Mouse (Mus musculus) spleen, adult 2 months (tissue): ENCODE results near the gene Hpd. TPM values are rescaled to one million over a fixed set of nuclear protein-coding genes. Genes with fewer than 3 reads are reported as not detected.

ENCODE experiments used
- DNase-seq, 2 experiments: peaks; one replicate each; pipeline versions ENCODE4 v3.0.0 to v3.0.0-alpha.2; 2012 to 2021; ENCODE audit warnings: low spot score in 2 of 2, low read depth in 1 of 2
- H3K27ac ChIP-seq: fragments of 200-500 bp; 2 replicates; pipeline ENCODE4 v1.5.1; 2012; ENCODE audit warnings: low read length, inconsistent platforms; ENCODE audit not compliant: insufficient read depth
- H3K27me3 ChIP-seq: fragments of 200-500 bp; 2 replicates; pipeline ENCODE4 v1.6.1; 2012; ENCODE audit warnings: mild to moderate bottlenecking, moderate library complexity, low read length, inconsistent platforms; ENCODE audit not compliant: control insufficient read depth, insufficient read depth
- H3K36me3 ChIP-seq: fragments of 200-500 bp; 2 replicates; pipeline ENCODE4 v1.6.1; 2012; ENCODE audit warnings: mild to moderate bottlenecking, low read length, inconsistent platforms; ENCODE audit not compliant: control insufficient read depth, insufficient read depth
- H3K4me1 ChIP-seq: fragments of 200-500 bp; 2 replicates; pipeline ENCODE4 v1.6.1; 2011; ENCODE audit warnings: inconsistent platforms; ENCODE audit not compliant: control insufficient read depth, insufficient read depth, insufficient read length
- H3K4me3 ChIP-seq: fragments of 200-500 bp; 2 replicates; pipeline ENCODE4 v1.5.1; 2011; ENCODE audit warnings: mild to moderate bottlenecking, inconsistent platforms; ENCODE audit not compliant: insufficient read depth, insufficient read length; ENCODE audit errors: extremely low read depth
- CTCF ChIP-seq: fragments of 200-500 bp; IDR thresholded peaks from 2 replicates; pipeline ENCODE4 v1.5.1; 2011; ENCODE audit warnings: mild to moderate bottlenecking, inconsistent platforms; ENCODE audit not compliant: insufficient read depth, insufficient read length, insufficient replicate concordance; ENCODE audit errors: extremely low read depth
- POLR2A ChIP-seq: fragments of 200-500 bp; IDR thresholded peaks from 2 replicates; pipeline ENCODE4 v1.6.1; 2011; ENCODE audit warnings: low read depth, low read length, inconsistent platforms
- WGBS: fragments of 180-500 bp; shearing (Covaris S2); methylation state at CpG from one replicate; pipeline ENCODE4 v1.1.7; 2018; 5-methylcytosine and 5-hydroxymethylcytosine counted together
- polyA plus RNA-seq: library from polyadenylated mRNA; depleted of rRNA; stranded (reverse); fragments of >200 nt; gene quantifications from 2 replicates; pipeline ENCODE4 v1.2.3, GENCODE M21; 2012

Hpd gene
- polyA plus RNA-seq, 1 experiment, result 0.37 TPM

- Histone ChIP-seq H3K36me3 (peaks cover 36% of the 10 kb centered on the region), H3K4me3 (peak overlapping the region; percentile 61; the same call in 1 of the 2 replicates), H3K27ac (peak overlapping the region; percentile 91), H3K27me3 (no peaks in the 10 kb centered on the region), H3K4me1 (peaks cover 20% of the 10 kb centered on the region; the same call in 1 of the 2 replicates)
- WGBS, result 6% methylated on average over 7 of the region's 7 CpGs
- peak; percentile 75 to 80 for DNase-seq
- TF ChIP-seq CTCF (no peak), POLR2A (no peak)
Observed at GRCm38 (mm10) chr5:123150641-123151040, 31.9 kb downstream of the Hpd start.

DNA sequence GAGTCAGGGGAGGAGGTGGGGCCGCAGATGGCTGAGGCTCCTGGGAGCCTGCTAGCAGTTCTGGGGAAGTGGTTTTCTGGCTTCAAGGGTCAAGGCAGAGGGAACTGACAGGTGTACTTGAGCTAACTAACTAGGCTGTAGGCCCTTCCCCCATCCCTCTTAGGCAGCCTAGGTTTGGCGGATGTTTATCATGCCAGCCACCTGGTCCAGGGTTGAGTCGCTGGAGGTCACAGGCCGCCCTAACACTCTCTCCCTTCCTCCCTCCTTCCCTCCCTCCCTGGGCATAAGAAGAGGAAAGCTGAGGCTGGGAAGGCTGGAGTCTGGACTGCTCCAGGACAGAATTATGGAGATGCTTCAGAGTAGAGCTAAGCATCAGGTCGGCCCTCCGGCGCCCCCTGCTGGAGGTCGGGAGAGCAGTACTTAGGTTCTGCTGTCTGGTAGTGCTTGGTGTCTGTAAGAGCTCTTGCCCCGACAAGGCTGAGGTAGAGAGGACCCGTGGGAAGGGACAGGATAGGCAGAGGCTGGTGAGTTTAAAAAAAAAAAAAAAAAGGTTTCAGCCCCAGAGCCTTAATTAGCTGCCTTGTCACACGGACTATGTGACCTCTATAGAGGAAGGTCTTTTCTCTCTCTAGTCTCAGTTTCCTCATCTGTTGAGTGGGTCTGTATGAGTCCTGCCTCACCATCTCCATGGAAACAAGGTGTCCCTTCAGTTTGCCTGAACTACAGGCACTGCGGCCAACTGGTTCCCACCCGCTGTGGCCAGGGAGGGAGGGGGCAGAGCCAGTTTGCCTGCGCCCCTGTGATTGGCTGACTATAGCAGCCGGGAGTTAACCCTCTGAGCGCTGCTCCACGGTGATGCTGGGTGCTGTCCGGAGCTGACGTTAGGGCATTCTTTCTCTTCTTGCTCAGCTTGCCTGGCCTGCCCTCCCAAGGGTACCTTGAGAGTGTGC lies 32.8 kb downstream of the Hpd start:
- H3K36me3 ChIP-seq, result peaks cover 36% of the 10 kb centered on the region
- peak overlapping the region; percentile 91 for H3K27ac ChIP-seq
- no peaks in the 10 kb centered on the region for H3K27me3 ChIP-seq
- WGBS, result 5% methylated on average over 19 of the region's 19 CpGs
- H3K4me1 ChIP-seq, result peaks cover 23% of the 10 kb centered on the region; the same call in 1 of the 2 replicates
- TF ChIP-seq CTCF (peak; percentile 97), POLR2A (no peak; the same call in 1 of the 2 replicates)
- DNase-seq, result peak; percentile 76 to 86
- H3K4me3 ChIP-seq, result peak overlapping the region; percentile 61

DNA sequence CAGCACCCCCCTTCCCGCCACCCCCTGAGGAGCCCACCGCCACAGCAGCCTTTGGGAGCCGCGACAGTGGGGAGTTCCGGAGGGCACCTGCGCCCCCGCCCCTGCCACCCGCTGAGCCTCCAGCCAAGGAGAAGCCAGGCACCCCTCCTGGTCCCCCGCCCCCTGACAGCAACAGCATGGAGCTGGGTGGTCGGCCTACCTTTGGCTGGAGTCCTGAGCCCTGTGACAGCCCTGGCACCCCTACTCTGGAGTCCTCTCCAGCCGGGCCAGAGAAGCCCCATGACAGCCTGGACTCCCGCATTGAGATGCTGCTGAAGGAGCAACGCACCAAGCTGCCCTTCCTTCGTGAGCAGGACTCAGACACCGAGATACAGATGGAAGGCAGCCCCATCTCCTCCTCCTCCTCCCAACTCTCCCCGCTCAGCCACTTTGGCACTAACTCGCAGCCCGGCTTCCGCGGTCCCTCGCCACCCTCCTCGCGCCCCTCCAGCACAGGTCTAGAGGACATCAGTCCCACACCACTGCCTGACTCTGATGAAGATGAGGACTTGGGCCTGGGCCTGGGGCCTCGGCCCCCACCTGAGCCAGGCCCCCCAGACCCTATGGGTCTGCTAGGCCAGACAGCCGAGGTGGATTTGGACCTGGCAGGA lies 34.3 kb downstream of the Hpd start:
- Histone ChIP-seq H3K27me3 (no peaks in the 10 kb centered on the region), H3K4me1 (peaks cover 31% of the 10 kb centered on the region; the same call in 1 of the 2 replicates), H3K27ac (no peak overlapping the region), H3K4me3 (no peak overlapping the region), H3K36me3 (peaks cover 35% of the 10 kb centered on the region)
- TF ChIP-seq CTCF, result no peak
- no peak for TF ChIP-seq POLR2A
- 91% methylated on average over 24 of the region's 25 CpGs for WGBS
- DNase-seq, result no peak

DNA sequence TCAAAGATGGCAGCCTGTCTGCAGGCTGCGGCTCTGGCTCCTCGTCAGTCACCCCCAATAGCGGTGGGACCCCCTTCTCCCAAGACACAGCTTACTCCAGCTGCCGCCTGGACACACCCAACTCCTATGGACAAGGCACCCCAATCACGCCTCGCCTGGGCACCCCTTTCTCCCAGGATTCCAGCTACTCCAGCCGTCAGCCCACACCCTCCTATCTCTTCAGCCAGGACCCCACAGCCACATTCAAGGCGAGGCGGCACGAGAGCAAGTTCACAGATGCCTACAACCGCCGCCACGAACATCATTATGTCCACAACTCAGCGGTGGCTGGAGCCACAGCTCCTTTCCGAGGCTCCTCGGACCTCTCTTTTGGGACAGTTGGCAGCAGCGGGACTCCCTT lies 35.0 kb downstream of the Hpd start:
- H3K4me3 ChIP-seq, result no peak overlapping the region
- H3K27me3 ChIP-seq, result no peaks in the 10 kb centered on the region
- H3K36me3 ChIP-seq, result peaks cover 34% of the 10 kb centered on the region
- H3K27ac ChIP-seq, result no peak overlapping the region
- WGBS, result 92% methylated on average over 17 of the region's 17 CpGs
- DNase-seq, result no peak
- peaks cover 31% of the 10 kb centered on the region; the same call in 1 of the 2 replicates for H3K4me1 ChIP-seq
- TF ChIP-seq POLR2A, result no peak
- no peak for TF ChIP-seq CTCF

DNA sequence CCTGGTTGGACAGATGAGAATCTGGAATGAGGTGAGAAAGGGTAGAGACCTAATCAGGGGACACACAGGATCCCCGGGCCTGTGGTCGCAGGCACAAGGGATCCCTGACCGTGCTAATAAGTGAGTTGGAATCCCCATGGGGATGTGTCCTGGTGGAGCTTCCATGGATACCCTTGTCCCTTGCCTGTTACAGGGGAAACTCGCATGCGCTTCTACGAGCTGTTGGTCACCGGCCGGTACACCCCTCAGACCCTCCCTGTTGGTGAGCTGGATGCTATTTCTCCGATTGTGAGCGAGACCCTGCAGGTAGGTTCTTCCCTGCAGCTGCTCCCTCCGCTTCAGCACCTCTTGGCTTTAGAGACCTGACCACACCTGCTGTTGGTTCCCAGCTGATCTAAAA lies 36.2 kb downstream of the Hpd start:
- Histone ChIP-seq H3K27ac (no peak overlapping the region), H3K4me1 (peaks cover 23% of the 10 kb centered on the region; the same call in 1 of the 2 replicates), H3K36me3 (peaks cover 25% of the 10 kb centered on the region), H3K27me3 (no peaks in the 10 kb centered on the region), H3K4me3 (no peak overlapping the region)
- TF ChIP-seq CTCF (no peak), POLR2A (no peak)
- no peak for DNase-seq
- 95% methylated on average over 11 of the region's 11 CpGs for WGBS

DNA sequence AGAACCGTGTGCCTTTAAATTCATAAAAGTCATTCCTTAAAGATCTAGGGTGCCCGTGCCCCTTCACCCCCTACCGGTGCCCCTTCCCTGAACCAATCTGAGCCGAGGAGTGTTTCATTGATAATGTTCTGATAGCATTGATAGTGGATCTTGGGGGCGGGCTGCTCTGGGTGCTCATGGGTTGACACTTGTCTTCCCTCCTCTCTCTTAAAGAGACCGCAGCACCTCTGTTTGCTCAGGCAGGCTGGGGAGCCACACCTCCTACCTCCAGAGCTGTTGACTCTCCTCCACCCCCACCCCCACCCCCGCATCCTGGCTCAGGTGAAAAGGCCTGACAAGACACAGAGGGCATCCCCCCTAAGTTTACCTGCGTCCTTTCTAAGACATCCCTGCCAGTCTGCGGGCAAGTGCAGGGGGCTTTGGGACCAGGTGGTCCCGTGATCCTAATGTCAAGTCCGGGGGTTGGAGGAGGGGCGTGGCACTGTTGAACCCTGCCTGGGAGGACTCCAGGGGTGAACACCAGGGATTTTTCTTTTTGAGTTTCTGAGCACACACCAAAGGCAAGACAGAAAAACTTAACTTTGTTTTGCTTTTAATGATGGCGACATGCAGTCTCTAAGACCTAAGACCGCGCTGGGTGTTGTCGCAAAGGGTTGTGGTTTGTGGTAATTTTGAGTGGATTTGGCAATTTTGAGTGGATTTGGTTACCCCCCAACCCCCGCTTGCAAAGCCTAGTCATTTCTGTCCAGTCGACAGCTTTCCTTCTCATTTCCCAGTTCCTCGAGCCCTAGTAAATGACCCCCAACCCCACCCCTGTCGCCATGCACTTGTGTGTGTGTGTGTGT lies 37.6 kb downstream of the Hpd start:
- 41% methylated on average over 20 of the region's 20 CpGs for WGBS
- Histone ChIP-seq H3K4me1 (peaks cover 17% of the 10 kb centered on the region; the same call in 1 of the 2 replicates), H3K27me3 (no peaks in the 10 kb centered on the region), H3K36me3 (peaks cover 25% of the 10 kb centered on the region), H3K27ac (no peak overlapping the region), H3K4me3 (peak overlapping the region; percentile 47; the same call in 1 of the 2 replicates)
- TF ChIP-seq POLR2A, result no peak
- no peak for DNase-seq
